Mouse (Mus musculus) kidney, adult 2 months (tissue): ENCODE data around the gene Rab26. TPM values are rescaled to one million over a fixed set of nuclear protein-coding genes. Genes with fewer than 3 reads are reported as not detected.

Source experiments
- DNase-seq: peaks from one replicate; pipeline ENCODE4 v3.0.0; 2021
- H3K27ac ChIP-seq: fragments of 200-500 bp; 2 replicates; pipeline ENCODE4 v1.5.1; 2012; ENCODE audit warnings: low read depth, low read length, control low read depth, inconsistent platforms; ENCODE audit not compliant: insufficient read depth
- H3K27me3 ChIP-seq: fragments of 200-500 bp; replicated peaks from 2 replicates; pipeline ENCODE4 v1.6.1; 2012; ENCODE audit warnings: mild to moderate bottlenecking, moderate library complexity, low read length, inconsistent platforms; ENCODE audit not compliant: control insufficient read depth, insufficient read depth
- H3K36me3 ChIP-seq: fragments of 200-500 bp; 2 replicates; pipeline ENCODE4 v1.6.1; 2012; ENCODE audit warnings: mild to moderate bottlenecking, moderate library complexity, low read length, inconsistent platforms; ENCODE audit not compliant: control insufficient read depth, insufficient read depth
- H3K4me1 ChIP-seq: fragments of 200-500 bp; 2 replicates; pipeline ENCODE4 v1.6.1; 2011; ENCODE audit warnings: low read length; ENCODE audit not compliant: control insufficient read depth, insufficient read depth
- H3K4me3 ChIP-seq: fragments of 200-500 bp; 2 replicates; pipeline ENCODE4 v1.5.1; 2011; ENCODE audit warnings: mild to moderate bottlenecking, low read depth, low read length, control low read depth; ENCODE audit not compliant: insufficient read depth
- CTCF ChIP-seq: fragments of 200-500 bp; conservative IDR thresholded peaks from 2 replicates; pipeline ENCODE4 v1.5.1; 2011; ENCODE audit warnings: low read depth, mild to moderate bottlenecking, control low read depth, low read length, moderate library complexity, mixed read lengths; ENCODE audit not compliant: insufficient read depth, insufficient read length
- POLR2A ChIP-seq: fragments of 200-500 bp; IDR thresholded peaks from one replicate; pipeline ENCODE4 v1.6.1; 2011; ENCODE audit warnings: low read depth, low read length, control low read depth
- WGBS: fragments of 180-500 bp; shearing (Covaris S2); methylation state at CpG from one replicate; pipeline ENCODE4 v1.1.7; 2018; 5-methylcytosine and 5-hydroxymethylcytosine counted together
- polyA plus RNA-seq: library from polyadenylated mRNA; depleted of rRNA; stranded (reverse); fragments of >200 nt; gene quantifications from 2 replicates; pipeline ENCODE4 v1.2.3, GENCODE M21; 2012

Gene Rab26
- polyA plus RNA-seq, 1 experiment, result 0.58 TPM

GRCm38 (mm10) chr17:24565792-24566191, 31.8 kb upstream of the Rab26 start:
- no peak for DNase-seq
- no peak for TF ChIP-seq CTCF
- TF ChIP-seq POLR2A, result no peak
- no peaks in the 10 kb centered on the region for H3K4me1 ChIP-seq
- H3K4me3 ChIP-seq, result no peak overlapping the region
- H3K27ac ChIP-seq, result no peak overlapping the region
- H3K27me3 ChIP-seq, result no peaks in the 10 kb centered on the region
- 89% methylated on average over 3 of the region's 3 CpGs for WGBS
- no peaks in the 10 kb centered on the region for H3K36me3 ChIP-seq

DNA sequence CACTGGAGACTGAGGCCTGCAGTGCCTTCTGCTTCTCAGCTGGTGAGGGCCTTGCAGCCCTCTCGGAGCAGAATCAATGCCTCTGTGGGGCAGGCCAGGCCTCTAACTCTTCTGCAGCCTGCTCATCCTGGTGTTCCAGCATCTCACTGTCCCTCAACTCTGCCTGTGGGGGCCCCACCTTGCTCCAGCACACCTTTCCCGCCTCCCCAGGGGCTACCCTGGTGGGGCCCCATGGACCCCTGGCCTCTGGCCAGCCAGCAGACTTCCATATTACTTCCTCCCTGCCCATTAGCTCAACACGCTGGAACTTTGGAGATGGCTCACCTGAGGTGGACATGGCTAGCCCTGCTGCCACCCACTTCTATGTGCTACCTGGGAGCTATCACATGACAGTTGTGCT, 31.1 kb upstream of the Rab26 start:
- DNase-seq, result no peak
- TF ChIP-seq POLR2A, result no peak
- TF ChIP-seq CTCF, result no peak
- WGBS, result 85% methylated on average over 3 of the region's 3 CpGs
- H3K4me1 ChIP-seq, result no peaks in the 10 kb centered on the region
- no peaks in the 10 kb centered on the region for H3K36me3 ChIP-seq
- no peaks in the 10 kb centered on the region for H3K27me3 ChIP-seq
- H3K4me3 ChIP-seq, result no peak overlapping the region
- H3K27ac ChIP-seq, result no peak overlapping the region

GRCm38 (mm10) chr17:24564422-24564821, 30.4 kb upstream of the Rab26 start:
- Histone ChIP-seq H3K4me3 (no peak overlapping the region), H3K27ac (no peak overlapping the region), H3K4me1 (0 out of 2 replicates have a peak, but pooled peaks cover 2% of the 10 kb centered on the region), H3K27me3 (no peaks in the 10 kb centered on the region), H3K36me3 (no peaks in the 10 kb centered on the region)
- DNase-seq, result no peak
- 93% methylated on average over 4 of the region's 4 CpGs for WGBS
- no peak for TF ChIP-seq POLR2A
- no peak for TF ChIP-seq CTCF

- no peak for TF ChIP-seq CTCF
- no peak for TF ChIP-seq POLR2A
- DNase-seq, result no peak
- H3K4me3 ChIP-seq, result no peak overlapping the region
- H3K27me3 ChIP-seq, result no peaks in the 10 kb centered on the region
- peaks cover 3% of the 10 kb centered on the region; the same call in 1 of the 2 replicates for H3K4me1 ChIP-seq
- WGBS, result 66% methylated on average over 5 of the region's 5 CpGs
- no peaks in the 10 kb centered on the region for H3K36me3 ChIP-seq
- H3K27ac ChIP-seq, result no peak overlapping the region
Observed at GRCm38 (mm10) chr17:24563638-24564037, 29.6 kb upstream of the Rab26 start.

GRCm38 (mm10) chr17:24561592-24561991, 27.6 kb upstream of the Rab26 start:
- Histone ChIP-seq H3K27me3 (no peaks in the 10 kb centered on the region), H3K4me1 (peaks cover 7% of the 10 kb centered on the region), H3K36me3 (no peaks in the 10 kb centered on the region), H3K27ac (no peak overlapping the region), H3K4me3 (no peak overlapping the region)
- 95% methylated on average over 2 of the region's 2 CpGs for WGBS
- no peak for DNase-seq
- TF ChIP-seq CTCF, result no peak

DNA sequence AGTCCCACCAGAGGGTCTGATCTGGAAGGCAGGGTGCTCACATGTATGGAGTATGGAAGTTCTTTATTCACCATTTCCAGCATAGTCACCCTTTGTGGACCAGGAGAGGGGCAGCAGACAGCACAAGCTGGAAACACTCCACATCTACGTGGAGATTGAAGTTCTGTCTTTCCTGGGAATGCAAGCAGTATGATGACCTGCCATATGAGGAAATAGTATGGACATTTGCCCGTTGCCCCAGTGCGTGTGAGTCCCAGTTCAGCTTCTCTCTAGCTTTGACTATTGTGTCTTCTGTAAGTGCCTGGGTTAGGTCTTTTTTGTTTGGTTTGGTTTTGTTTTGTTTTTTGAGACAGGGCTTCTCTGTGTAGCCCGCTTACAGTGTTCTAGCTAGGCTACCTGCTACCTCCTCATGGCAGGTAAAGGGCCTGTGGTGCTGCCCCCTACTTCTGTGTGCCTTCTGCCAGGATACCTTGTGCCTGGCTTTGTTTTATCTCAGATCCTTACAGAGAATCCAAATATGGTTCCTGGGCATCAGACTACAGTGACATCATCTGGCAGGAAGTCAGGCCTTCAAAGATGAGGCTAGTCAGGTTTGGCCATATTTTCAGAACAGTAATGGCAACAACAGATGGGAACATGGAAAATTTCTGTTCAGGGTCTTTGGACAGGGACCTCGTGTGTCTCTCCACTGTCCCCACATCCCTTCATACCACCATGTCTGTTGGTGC, 26.5 kb upstream of the Rab26 start:
- no peak overlapping the region for H3K27ac ChIP-seq
- DNase-seq, result no peak

DNA sequence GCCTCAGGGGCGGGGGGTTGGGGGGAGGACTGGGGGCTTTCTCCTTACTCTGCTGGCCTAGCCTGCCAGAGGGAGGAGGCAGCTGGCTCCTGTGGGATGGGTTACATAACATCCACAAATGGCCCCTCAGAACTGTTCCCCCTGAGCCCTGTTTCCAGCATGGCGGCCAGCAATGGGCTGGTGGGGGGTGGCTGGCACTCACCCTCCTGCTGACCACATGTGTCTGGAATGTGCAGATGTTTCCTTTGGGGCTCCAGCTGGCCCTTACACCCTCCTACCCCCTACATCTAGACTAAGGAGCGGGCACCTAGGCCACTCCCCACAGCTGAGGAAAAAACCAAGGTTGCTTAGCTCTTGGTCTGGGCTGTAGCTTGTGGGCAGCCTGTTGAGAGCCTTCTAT, 25.1 kb upstream of the Rab26 start:
- H3K4me3 ChIP-seq, result no peak overlapping the region
- no peaks in the 10 kb centered on the region for H3K27me3 ChIP-seq
- 65% methylated on average over 3 of the region's 3 CpGs for WGBS
- H3K36me3 ChIP-seq, result no peaks in the 10 kb centered on the region
- DNase-seq, result peak; percentile 14
- H3K27ac ChIP-seq, result peak overlapping the region; percentile 41
- TF ChIP-seq CTCF, result no peak
- H3K4me1 ChIP-seq, result peaks cover 7% of the 10 kb centered on the region

More for the DNA sequence above, 26.5 kb upstream of the Rab26 start:
- no peaks in the 10 kb centered on the region for H3K36me3 ChIP-seq
- no peaks in the 10 kb centered on the region for H3K27me3 ChIP-seq
- H3K4me3 ChIP-seq, result no peak overlapping the region
- 81% methylated on average over 5 of the region's 5 CpGs for WGBS
- peaks cover 7% of the 10 kb centered on the region for H3K4me1 ChIP-seq
- no peak for TF ChIP-seq CTCF
- no peak for TF ChIP-seq POLR2A
